Mouse (Mus musculus) heart, embryonic 15.5 days (tissue): Measurements from ENCODE around the gene Bod1. TPM values are rescaled to one million over a fixed set of nuclear protein-coding genes. Genes with fewer than 3 reads are reported as not detected.

Source experiments
- ATAC-seq: fragments of 200-750 bp; cut with Nextera tagmentation; replicated peaks from 2 replicates; pipeline ENCODE4 v1.8.0; 2017; ENCODE audit warnings: low read depth, moderate TSS enrichment; ENCODE audit not compliant: insufficient number of reproducible peaks, insufficient read depth, low FRiP score
- H3K27ac ChIP-seq: fragments of 300-500 bp; sonication (generic); 2 replicates; pipeline ENCODE4 v1.5.1; 2015; ENCODE audit warnings: mild to moderate bottlenecking, inconsistent platforms
- H3K27me3 ChIP-seq: fragments of 300-500 bp; sonication (generic); 2 replicates; pipeline ENCODE4 v1.6.1; 2015; ENCODE audit warnings: inconsistent platforms
- H3K36me3 ChIP-seq: fragments of 300-500 bp; sonication (generic); 2 replicates; pipeline ENCODE4 v1.6.1; 2015; ENCODE audit warnings: mild to moderate bottlenecking, inconsistent platforms
- H3K4me1 ChIP-seq: fragments of 300-500 bp; sonication (generic); replicated peaks from 2 replicates; pipeline ENCODE4 v1.6.1; 2015; ENCODE audit warnings: inconsistent platforms
- H3K4me2 ChIP-seq: fragments of 300-500 bp; sonication (generic); 2 replicates; pipeline ENCODE4 v1.6.1; 2015; ENCODE audit warnings: inconsistent platforms, mild to moderate bottlenecking, moderate library complexity
- H3K4me3 ChIP-seq: fragments of 300-500 bp; sonication (generic); 2 replicates; pipeline ENCODE4 v1.5.1; 2015; ENCODE audit warnings: mild to moderate bottlenecking, inconsistent platforms
- H3K9ac ChIP-seq: fragments of 300-500 bp; sonication (generic); 2 replicates; pipeline ENCODE4 v1.6.1; 2015; ENCODE audit warnings: mild to moderate bottlenecking, inconsistent platforms
- H3K9me3 ChIP-seq: fragments of 300-500 bp; sonication (generic); replicated peaks from 2 replicates; pipeline ENCODE4 v1.6.1; 2016; ENCODE audit warnings: inconsistent platforms
- WGBS: fragments of 180-500 bp; shearing (Covaris S2); methylation state at CpG from one replicate; pipeline ENCODE4 v1.1.7; 2015; ENCODE audit warnings: mixed read lengths; 5-methylcytosine and 5-hydroxymethylcytosine counted together
- polyA plus RNA-seq: library from polyadenylated mRNA; unstranded; fragments of >200 nt; fragmentation: Nextera tagmentation; extraction: Ambion mirVana; gene quantifications from 2 replicates; pipeline ENCODE4 v1.2.1, GENCODE M21; 2015

Bod1 gene
- 65.0 and 74.7 TPM in 2 replicates for polyA plus RNA-seq

DNA sequence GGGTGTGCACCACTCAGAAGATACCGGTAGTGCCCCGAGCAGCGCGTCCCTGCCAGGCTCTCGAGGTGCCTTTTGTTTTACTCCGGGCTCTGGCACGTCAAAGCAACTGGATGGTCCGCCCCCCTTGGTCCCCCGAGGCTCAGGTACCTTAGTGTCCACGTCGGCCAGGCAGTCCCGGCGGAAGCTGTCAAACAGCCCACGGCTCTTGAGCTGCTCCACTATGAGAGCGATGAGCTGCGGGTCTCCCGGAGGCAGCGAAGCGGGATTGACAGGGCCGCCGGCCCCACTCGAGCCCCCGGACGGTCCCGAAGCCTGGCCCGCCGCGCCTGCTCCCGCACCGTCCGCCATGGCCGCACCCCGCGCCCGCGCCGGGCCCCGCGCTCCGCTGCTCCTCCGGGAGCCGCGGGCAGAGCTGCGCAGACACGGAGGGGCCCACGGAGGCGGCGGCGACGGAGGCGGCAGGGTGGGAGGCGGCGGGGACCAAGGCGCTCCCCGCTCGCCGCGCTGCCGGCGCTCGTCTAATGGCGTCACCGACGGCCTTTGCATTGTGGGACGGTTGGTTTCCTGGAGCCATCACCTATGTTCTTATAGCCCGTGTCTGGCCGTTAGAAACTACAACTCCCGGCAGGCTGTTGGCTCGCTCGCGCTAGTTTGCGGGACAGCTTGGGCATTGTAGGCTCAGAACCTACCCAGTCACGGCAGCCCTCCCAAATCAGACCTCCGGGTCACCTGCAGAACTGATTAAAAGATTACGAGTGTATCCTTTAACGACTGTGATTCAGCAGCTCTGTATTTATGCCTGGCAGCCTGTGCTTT lies at the start of gene Bod1:
Gene Bod1 (minus strand): TSS at position 532 of the 816 bp plus-strand sequence.
- Histone ChIP-seq H3K4me3 (peak within 1 kb of the TSS; percentile 98), H3K9me3 (no peaks in the 10 kb centered on the region), H3K4me1 (peaks cover 17% of the 10 kb centered on the region), H3K9ac (peak within 1 kb of the TSS; percentile 98), H3K4me2 (peak within 1 kb of the TSS; percentile 78), H3K36me3 (peaks cover 22% of the 10 kb centered on the region), H3K27ac (peak within 1 kb of the TSS; percentile 66), H3K27me3 (no peaks in the 10 kb centered on the region)
- peak; percentile 95 for ATAC-seq
- under 1% methylated on average over 75 of the region's 76 CpGs for WGBS

DNA sequence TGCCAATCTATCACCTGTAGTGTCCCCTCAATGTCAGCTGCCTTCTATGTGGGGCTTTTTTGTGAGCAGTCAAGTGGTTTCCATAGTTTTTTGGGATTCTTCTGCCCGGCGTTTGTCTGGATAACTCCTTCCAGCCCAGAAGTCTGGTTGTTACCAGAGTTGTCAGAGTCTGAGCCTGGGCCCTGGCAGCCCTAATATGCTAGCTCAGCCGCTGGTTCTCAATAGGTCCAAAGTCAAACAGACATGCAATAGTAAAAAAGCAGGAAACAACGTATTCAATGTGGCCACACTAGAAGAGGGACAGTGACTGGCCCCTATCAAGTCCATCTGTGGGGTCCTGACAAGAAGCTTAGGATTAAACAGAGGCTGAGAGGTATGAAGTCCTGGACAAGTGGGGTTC lies 47.4 kb upstream of the Bod1 start:
- no peaks in the 10 kb centered on the region for H3K9me3 ChIP-seq
- H3K27ac ChIP-seq: no peak overlapping the region
- H3K4me1 ChIP-seq: peaks cover 22% of the 10 kb centered on the region
- 79% methylated on average over 4 of the region's 4 CpGs for WGBS
- no peak overlapping the region for H3K4me3 ChIP-seq
- H3K9ac ChIP-seq: no peak overlapping the region
- H3K27me3 ChIP-seq: no peaks in the 10 kb centered on the region
- H3K36me3 ChIP-seq: no peaks in the 10 kb centered on the region
- H3K4me2 ChIP-seq: no peak overlapping the region
- no peak for ATAC-seq

- Histone ChIP-seq H3K4me1 (peaks cover 31% of the 10 kb centered on the region), H3K36me3 (no peaks in the 10 kb centered on the region), H3K27ac (peak overlapping the region; percentile 75), H3K27me3 (no peaks in the 10 kb centered on the region), H3K9me3 (no peaks in the 10 kb centered on the region), H3K4me2 (peak overlapping the region; percentile 3; the same call in 1 of the 2 replicates), H3K9ac (no peak overlapping the region), H3K4me3 (no peak overlapping the region)
- 29% methylated on average over 4 of the region's 4 CpGs for WGBS
- ATAC-seq: no peak
Observed at GRCm38 (mm10) chr11:31717926-31718735, 46.4 kb upstream of the Bod1 start.

- Histone ChIP-seq H3K9ac (no peak overlapping the region), H3K4me2 (peak overlapping the region; percentile 8), H3K27ac (peak overlapping the region; percentile 83), H3K9me3 (no peaks in the 10 kb centered on the region), H3K4me3 (no peak overlapping the region), H3K4me1 (peaks cover 35% of the 10 kb centered on the region), H3K36me3 (no peaks in the 10 kb centered on the region), H3K27me3 (no peaks in the 10 kb centered on the region)
- peak; percentile 84 for ATAC-seq
- WGBS: 19% methylated on average over 6 of the region's 6 CpGs
Observed at GRCm38 (mm10) chr11:31713641-31714121, 42.0 kb upstream of the Bod1 start.

- WGBS: 57% methylated on average over 8 of the region's 8 CpGs
- peak overlapping the region; percentile 83 for H3K27ac ChIP-seq
Observed at GRCm38 (mm10) chr11:31713116-31713515, 41.4 kb upstream of the Bod1 start.

DNA sequence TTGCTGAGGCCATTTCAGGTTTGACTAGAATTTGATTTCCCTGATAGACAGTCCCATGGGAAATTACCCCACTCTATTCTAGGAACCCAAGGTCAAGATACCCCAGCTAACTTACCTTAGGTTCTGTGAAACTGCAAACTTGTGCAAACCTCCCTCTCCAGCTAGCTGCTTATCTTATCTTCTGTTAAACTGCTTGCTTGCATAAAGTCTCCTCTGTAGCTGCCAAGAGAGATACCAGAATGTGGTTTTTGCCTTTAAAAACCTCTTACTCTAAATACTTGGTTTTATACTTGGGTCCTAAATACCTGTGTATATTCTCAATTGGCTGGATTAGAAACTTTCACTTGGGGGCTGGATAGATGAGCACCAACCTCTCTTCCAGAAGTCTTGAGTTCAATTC lies 36.1 kb upstream of the Bod1 start:
- Histone ChIP-seq H3K36me3 (no peaks in the 10 kb centered on the region), H3K9me3 (no peaks in the 10 kb centered on the region), H3K27ac (no peak overlapping the region), H3K27me3 (no peaks in the 10 kb centered on the region), H3K9ac (no peak overlapping the region), H3K4me1 (0 out of 2 replicates have a peak, but pooled peaks cover under 1% of the 10 kb centered on the region), H3K4me2 (no peak overlapping the region), H3K4me3 (no peak overlapping the region)
- ATAC-seq: no peak

More at GRCm38 (mm10) chr11:31713116-31713515, 41.4 kb upstream of the Bod1 start:
- Histone ChIP-seq H3K36me3 (no peaks in the 10 kb centered on the region), H3K4me3 (no peak overlapping the region), H3K4me1 (peaks cover 29% of the 10 kb centered on the region), H3K9ac (no peak overlapping the region), H3K9me3 (no peaks in the 10 kb centered on the region), H3K4me2 (no peak overlapping the region), H3K27me3 (no peaks in the 10 kb centered on the region)
- ATAC-seq: no peak

DNA sequence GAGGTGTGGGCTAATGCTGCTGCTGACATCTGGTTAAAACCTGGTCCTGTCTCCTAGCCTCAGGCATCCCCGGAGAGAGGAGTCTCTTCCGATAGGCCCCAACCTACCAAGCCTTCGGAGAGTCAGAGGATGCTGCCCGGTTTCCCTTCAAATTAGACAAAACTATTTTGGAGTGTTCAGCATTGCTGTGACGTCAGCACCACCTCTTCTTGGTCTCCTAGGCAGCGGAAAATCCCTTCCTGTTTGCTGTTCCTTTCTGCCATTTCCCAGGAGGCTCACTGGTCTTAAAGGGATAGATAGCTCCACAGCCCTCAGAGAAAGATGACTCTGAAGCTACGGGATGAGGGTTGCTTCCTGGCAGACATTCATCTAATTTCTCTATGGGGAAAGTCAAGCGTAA lies 31.5 kb upstream of the Bod1 start:
- Histone ChIP-seq H3K27me3 (no peaks in the 10 kb centered on the region), H3K4me1 (no peaks in the 10 kb centered on the region), H3K4me3 (no peak overlapping the region), H3K4me2 (no peak overlapping the region), H3K36me3 (no peaks in the 10 kb centered on the region), H3K9me3 (no peaks in the 10 kb centered on the region), H3K27ac (no peak overlapping the region), H3K9ac (no peak overlapping the region)
- no peak for ATAC-seq
- 69% methylated on average over 8 of the region's 8 CpGs for WGBS

- Histone ChIP-seq H3K4me1 (no peaks in the 10 kb centered on the region), H3K9ac (no peak overlapping the region), H3K27ac (no peak overlapping the region), H3K36me3 (no peaks in the 10 kb centered on the region), H3K4me2 (no peak overlapping the region), H3K27me3 (no peaks in the 10 kb centered on the region), H3K4me3 (no peak overlapping the region), H3K9me3 (no peaks in the 10 kb centered on the region)
- 77% methylated on average over 3 of the region's 3 CpGs for WGBS
- no peak for ATAC-seq
Observed at GRCm38 (mm10) chr11:31701901-31702300, 30.2 kb upstream of the Bod1 start.

GRCm38 (mm10) chr11:31699502-31699901 lies 27.8 kb upstream of the Bod1 start:
- no peaks in the 10 kb centered on the region for H3K27me3 ChIP-seq
- no peaks in the 10 kb centered on the region for H3K9me3 ChIP-seq
- WGBS: 46% methylated on average over 3 of the region's 3 CpGs

DNA sequence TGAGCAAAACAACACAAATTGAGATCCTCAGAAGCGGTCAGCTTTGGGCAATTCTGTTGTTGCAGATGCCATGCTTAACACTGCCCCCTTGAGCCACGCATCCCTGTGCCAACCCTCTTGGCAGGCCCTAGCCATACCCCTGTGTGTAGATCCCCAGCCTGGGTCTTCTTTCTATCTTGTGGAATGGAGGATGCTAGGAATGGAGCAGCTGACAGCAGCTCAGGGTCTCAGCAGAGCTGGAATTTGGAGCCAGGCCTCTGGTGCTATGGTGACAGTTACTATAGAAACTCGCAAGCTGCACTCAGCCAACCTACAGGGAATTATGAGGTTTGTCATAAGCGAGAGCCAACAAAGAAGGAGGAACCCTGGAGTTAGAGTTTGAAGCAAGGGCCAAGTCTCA lies 23.1 kb upstream of the Bod1 start:
- no peak for ATAC-seq
- Histone ChIP-seq H3K27ac (no peak overlapping the region), H3K4me1 (no peaks in the 10 kb centered on the region), H3K9me3 (no peaks in the 10 kb centered on the region), H3K4me3 (no peak overlapping the region), H3K9ac (no peak overlapping the region), H3K4me2 (no peak overlapping the region), H3K27me3 (no peaks in the 10 kb centered on the region), H3K36me3 (no peaks in the 10 kb centered on the region)
- WGBS: 82% methylated on average over 4 of the region's 4 CpGs

More at GRCm38 (mm10) chr11:31699502-31699901, 27.8 kb upstream of the Bod1 start:
- H3K4me2 ChIP-seq: no peak overlapping the region
- ATAC-seq: no peak
- no peaks in the 10 kb centered on the region for H3K4me1 ChIP-seq
- no peak overlapping the region for H3K4me3 ChIP-seq
- no peak overlapping the region for H3K27ac ChIP-seq
- H3K36me3 ChIP-seq: no peaks in the 10 kb centered on the region
- no peak overlapping the region for H3K9ac ChIP-seq

DNA sequence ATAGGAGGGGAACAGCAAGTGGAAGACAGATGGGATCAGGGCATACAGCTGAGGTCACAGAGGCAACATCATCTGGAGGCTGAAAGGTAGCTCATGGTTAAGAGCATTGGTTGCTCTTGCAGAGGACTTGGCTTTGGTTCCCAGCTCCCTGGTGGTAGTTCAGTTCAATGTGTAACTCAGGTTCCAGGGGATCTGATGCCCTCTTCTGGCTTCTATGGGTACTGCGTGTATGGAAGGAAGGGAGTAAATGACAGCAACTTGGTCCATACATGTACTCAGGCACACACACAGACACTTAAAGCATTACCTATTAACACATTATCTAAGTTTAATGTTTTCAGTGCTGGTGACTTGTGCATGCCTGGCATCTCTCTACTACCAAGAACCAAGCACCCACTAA lies 22.4 kb upstream of the Bod1 start:
- ATAC-seq: no peak
- Histone ChIP-seq H3K9ac (no peak overlapping the region), H3K4me2 (no peak overlapping the region), H3K27me3 (no peaks in the 10 kb centered on the region), H3K9me3 (no peaks in the 10 kb centered on the region), H3K36me3 (no peaks in the 10 kb centered on the region), H3K4me1 (no peaks in the 10 kb centered on the region; the same call in 1 of the 2 replicates), H3K4me3 (no peak overlapping the region), H3K27ac (no peak overlapping the region)
- WGBS: 80% methylated on average over 1 of the region's 1 CpGs
